Mouse (Mus musculus) forebrain, embryonic 15.5 days (tissue): ENCODE measurements around the gene Mctp2. TPM values are rescaled to one million over a fixed set of nuclear protein-coding genes. Genes with fewer than 3 reads are reported as not detected.

ENCODE experiments used
- ATAC-seq: fragments of 200-750 bp; cut with Nextera tagmentation; replicated peaks from 2 replicates; pipeline ENCODE4 v1.8.0; 2017; ENCODE audit warnings: mild to moderate bottlenecking, moderate TSS enrichment, moderate library complexity
- H3K27ac ChIP-seq: fragments of 300-500 bp; sonication (generic); replicated peaks from 2 replicates; pipeline ENCODE4 v1.5.1; 2015; ENCODE audit warnings: mild to moderate bottlenecking, inconsistent platforms
- H3K27me3 ChIP-seq: fragments of 300-500 bp; sonication (generic); 2 replicates; pipeline ENCODE4 v1.6.1; 2015; ENCODE audit warnings: inconsistent platforms
- H3K36me3 ChIP-seq: fragments of 300-500 bp; sonication (generic); 2 replicates; pipeline ENCODE4 v1.6.1; 2015; ENCODE audit warnings: mild to moderate bottlenecking, inconsistent platforms
- H3K4me1 ChIP-seq: fragments of 300-500 bp; sonication (generic); 2 replicates; pipeline ENCODE4 v1.6.1; 2015; ENCODE audit warnings: inconsistent platforms
- H3K4me2 ChIP-seq: fragments of 300-500 bp; sonication (generic); replicated peaks from 2 replicates; pipeline ENCODE4 v1.6.1; 2015; ENCODE audit warnings: mild to moderate bottlenecking, inconsistent platforms
- H3K4me3 ChIP-seq: fragments of 300-500 bp; sonication (generic); 2 replicates; pipeline ENCODE4 v1.5.1; 2015; ENCODE audit warnings: mild to moderate bottlenecking, inconsistent platforms
- H3K9ac ChIP-seq: fragments of 300-500 bp; sonication (generic); replicated peaks from 2 replicates; pipeline ENCODE4 v1.6.1; 2015; ENCODE audit warnings: mild to moderate bottlenecking, inconsistent platforms
- H3K9me3 ChIP-seq: fragments of 300-500 bp; sonication (generic); 2 replicates; pipeline ENCODE4 v1.6.1; 2016; ENCODE audit warnings: inconsistent platforms
- WGBS: fragments of 180-500 bp; shearing (Covaris S2); methylation state at CpG from one replicate; pipeline ENCODE4 v1.1.7; 2015; ENCODE audit warnings: mixed read lengths; 5-methylcytosine and 5-hydroxymethylcytosine counted together
- polyA plus RNA-seq: library from polyadenylated mRNA; unstranded; fragments of >200 nt; fragmentation: Nextera tagmentation; extraction: Ambion mirVana; gene quantifications from 2 replicates; pipeline ENCODE4 v1.2.1, GENCODE M21; 2015

Gene Mctp2
- polyA plus RNA-seq, 1 experiment from 2014 or later = 0.24 TPM

GRCm38 (mm10) chr7:72047588-72048585, 258.5 kb downstream of the Mctp2 start:
- H3K27ac ChIP-seq = no peak overlapping the region; the same call in 1 of the 2 replicates
- ATAC-seq = no peak; the same call in 1 of the 2 replicates

More at GRCm38 (mm10) chr7:72047588-72048585, 258.5 kb downstream of the Mctp2 start:
- Histone ChIP-seq H3K4me1 (no peaks in the 10 kb centered on the region), H3K4me3 (no peak overlapping the region), H3K4me2 (no peak overlapping the region), H3K36me3 (no peaks in the 10 kb centered on the region), H3K9ac (no peak overlapping the region), H3K27me3 (no peaks in the 10 kb centered on the region), H3K9me3 (no peaks in the 10 kb centered on the region)
- 74% methylated on average over 20 of the region's 20 CpGs for WGBS
